Mouse (Mus musculus) heart, embryonic 16.5 days (tissue): ENCODE results near the gene Ttll10. TPM values are rescaled to one million over a fixed set of nuclear protein-coding genes. Genes with fewer than 3 reads are reported as not detected.

Experiments
- ATAC-seq: fragments of 200-750 bp; cut with Nextera tagmentation; replicated peaks from 2 replicates; pipeline ENCODE4 v1.8.0; 2017; ENCODE audit warnings: moderate number of reproducible peaks; ENCODE audit not compliant: insufficient read depth, low FRiP score; ENCODE audit errors: extremely low read depth
- H3K27ac ChIP-seq: fragments of 300-500 bp; sonication (generic); 2 replicates; pipeline ENCODE4 v1.5.1; 2014; ENCODE audit warnings: mild to moderate bottlenecking, low read length, control low read depth, moderate library complexity
- H3K27me3 ChIP-seq: fragments of 300-500 bp; sonication (generic); 2 replicates; pipeline ENCODE4 v1.6.1; 2014; ENCODE audit warnings: low read length, mixed read lengths; ENCODE audit not compliant: control insufficient read depth, insufficient read depth
- H3K36me3 ChIP-seq: fragments of 300-500 bp; sonication (generic); 2 replicates; pipeline ENCODE4 v1.6.1; 2014; ENCODE audit not compliant: control insufficient read depth, insufficient read depth
- H3K4me1 ChIP-seq: fragments of 300-500 bp; sonication (generic); 2 replicates; pipeline ENCODE4 v1.6.1; 2014; ENCODE audit warnings: low read length, mixed read lengths; ENCODE audit not compliant: control insufficient read depth, insufficient read depth
- H3K4me2 ChIP-seq: fragments of 300-500 bp; sonication (generic); 2 replicates; pipeline ENCODE4 v1.6.1; 2014; ENCODE audit warnings: low read depth, mild to moderate bottlenecking, control low read depth, low read length
- H3K4me3 ChIP-seq: fragments of 300-500 bp; sonication (generic); 2 replicates; pipeline ENCODE4 v1.5.1; 2014; ENCODE audit warnings: mild to moderate bottlenecking, control low read depth, low read length
- H3K9ac ChIP-seq: fragments of 300-500 bp; sonication (generic); 2 replicates; pipeline ENCODE4 v1.6.1; 2014; ENCODE audit warnings: low read length, control low read depth
- H3K9me3 ChIP-seq: fragments of 300-500 bp; sonication (generic); replicated peaks from 2 replicates; pipeline ENCODE4 v1.6.1; 2016; ENCODE audit warnings: low read length; ENCODE audit not compliant: control insufficient read depth
- WGBS: fragments of 180-500 bp; shearing (Covaris S2); extraction: QIAGEN DNeasy Blood & Tissue Kit; methylation state at CpG from one replicate; pipeline ENCODE4 v1.1.7; 2014; 5-methylcytosine and 5-hydroxymethylcytosine counted together
- polyA plus RNA-seq: library from polyadenylated mRNA; unstranded; fragments of >200 nt; fragmentation: Nextera tagmentation; extraction: Ambion mirVana; gene quantifications from 2 replicates; pipeline ENCODE4 v1.2.1, GENCODE M21; 2015

Ttll10 gene
- polyA plus RNA-seq, 1 experiment from 2014 or later: 0.33 TPM

- H3K4me2 ChIP-seq: no peak overlapping the region
- H3K27ac ChIP-seq: no peak overlapping the region
- WGBS: 68% methylated on average over 10 of the region's 10 CpGs
- no peak overlapping the region for H3K4me3 ChIP-seq
- H3K4me1 ChIP-seq: peaks cover 7% of the 10 kb centered on the region; the same call in 1 of the 2 replicates
- ATAC-seq: no peak
- no peaks in the 10 kb centered on the region for H3K36me3 ChIP-seq
- H3K9me3 ChIP-seq: no peaks in the 10 kb centered on the region
- H3K9ac ChIP-seq: no peak overlapping the region
- H3K27me3 ChIP-seq: no peaks in the 10 kb centered on the region
Observed at GRCm38 (mm10) chr4:156057702-156058101, 1.5 kb downstream of the Ttll10 start.

GRCm38 (mm10) chr4:156055173-156055572 is 4.0 kb downstream of the Ttll10 start:
- peaks cover 20% of the 10 kb centered on the region; the same call in 1 of the 2 replicates for H3K4me1 ChIP-seq
- H3K27me3 ChIP-seq: no peaks in the 10 kb centered on the region
- H3K4me3 ChIP-seq: no peak overlapping the region
- no peak overlapping the region for H3K27ac ChIP-seq
- no peak overlapping the region for H3K9ac ChIP-seq
- WGBS: 85% methylated on average over 5 of the region's 5 CpGs
- H3K4me2 ChIP-seq: no peak overlapping the region
- H3K9me3 ChIP-seq: no peaks in the 10 kb centered on the region
- no peaks in the 10 kb centered on the region for H3K36me3 ChIP-seq
- no peak for ATAC-seq

GRCm38 (mm10) chr4:156054606-156055005 is 4.6 kb downstream of the Ttll10 start:
- 94% methylated on average over 6 of the region's 6 CpGs for WGBS
- H3K9ac ChIP-seq: no peak overlapping the region
- no peaks in the 10 kb centered on the region for H3K9me3 ChIP-seq
- H3K4me2 ChIP-seq: no peak overlapping the region
- H3K4me3 ChIP-seq: no peak overlapping the region
- H3K4me1 ChIP-seq: peaks cover 20% of the 10 kb centered on the region; the same call in 1 of the 2 replicates
- H3K27ac ChIP-seq: no peak overlapping the region
- H3K27me3 ChIP-seq: no peaks in the 10 kb centered on the region
- no peaks in the 10 kb centered on the region for H3K36me3 ChIP-seq
- ATAC-seq: no peak

DNA sequence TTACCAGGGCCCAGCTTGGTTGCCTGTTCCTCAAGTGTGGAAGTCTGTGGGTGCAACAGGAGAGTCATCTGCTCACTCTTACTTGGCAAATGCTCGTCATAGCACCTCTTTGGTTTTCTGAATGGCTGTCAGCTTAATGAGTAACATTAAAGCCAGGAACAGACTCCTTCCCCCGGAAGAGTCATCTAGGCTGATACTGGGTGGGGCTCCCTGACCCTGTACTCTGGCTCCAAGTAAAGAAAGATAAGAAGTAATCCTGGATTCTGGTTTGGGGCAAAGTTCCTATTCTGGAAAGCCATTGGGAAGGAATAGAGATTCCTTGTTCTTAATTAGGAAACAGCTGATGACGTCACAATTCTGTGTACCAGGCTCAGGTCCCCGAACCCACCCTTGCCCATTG is 5.1 kb downstream of the Ttll10 start:
- H3K27ac ChIP-seq: no peak overlapping the region
- WGBS: 66% methylated on average over 4 of the region's 4 CpGs
- no peak for ATAC-seq

DNA sequence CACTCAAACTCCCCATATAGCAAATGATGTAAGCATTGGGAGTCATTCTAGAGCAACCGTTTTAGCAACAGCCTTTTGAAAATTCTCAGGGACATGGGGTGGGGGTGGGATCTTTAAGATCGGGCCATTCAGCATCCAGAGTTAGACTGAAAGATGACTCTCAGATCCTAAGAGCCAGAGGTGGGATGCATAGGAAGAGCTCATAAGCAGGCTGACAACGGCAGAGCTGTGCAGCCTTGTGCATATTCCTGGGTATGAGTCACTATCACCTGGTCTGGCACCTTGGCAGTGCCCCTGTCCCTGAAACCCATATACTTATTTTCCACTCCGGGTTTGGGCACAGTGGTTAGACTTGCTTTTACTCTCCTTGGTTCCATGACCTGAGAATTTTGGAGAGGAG is 6.1 kb downstream of the Ttll10 start:
- Histone ChIP-seq H3K4me1 (peaks cover 20% of the 10 kb centered on the region; the same call in 1 of the 2 replicates), H3K4me2 (no peak overlapping the region), H3K27me3 (no peaks in the 10 kb centered on the region), H3K4me3 (no peak overlapping the region), H3K27ac (peak overlapping the region; percentile 55), H3K36me3 (no peaks in the 10 kb centered on the region), H3K9ac (no peak overlapping the region), H3K9me3 (no peaks in the 10 kb centered on the region)
- peak; percentile 57 for ATAC-seq
- 38% methylated on average over 4 of the region's 4 CpGs for WGBS

More for the DNA sequence above, 5.1 kb downstream of the Ttll10 start:
- Histone ChIP-seq H3K9me3 (no peaks in the 10 kb centered on the region), H3K4me3 (no peak overlapping the region), H3K9ac (no peak overlapping the region), H3K4me1 (peaks cover 20% of the 10 kb centered on the region; the same call in 1 of the 2 replicates), H3K27me3 (no peaks in the 10 kb centered on the region), H3K36me3 (no peaks in the 10 kb centered on the region), H3K4me2 (no peak overlapping the region)

DNA sequence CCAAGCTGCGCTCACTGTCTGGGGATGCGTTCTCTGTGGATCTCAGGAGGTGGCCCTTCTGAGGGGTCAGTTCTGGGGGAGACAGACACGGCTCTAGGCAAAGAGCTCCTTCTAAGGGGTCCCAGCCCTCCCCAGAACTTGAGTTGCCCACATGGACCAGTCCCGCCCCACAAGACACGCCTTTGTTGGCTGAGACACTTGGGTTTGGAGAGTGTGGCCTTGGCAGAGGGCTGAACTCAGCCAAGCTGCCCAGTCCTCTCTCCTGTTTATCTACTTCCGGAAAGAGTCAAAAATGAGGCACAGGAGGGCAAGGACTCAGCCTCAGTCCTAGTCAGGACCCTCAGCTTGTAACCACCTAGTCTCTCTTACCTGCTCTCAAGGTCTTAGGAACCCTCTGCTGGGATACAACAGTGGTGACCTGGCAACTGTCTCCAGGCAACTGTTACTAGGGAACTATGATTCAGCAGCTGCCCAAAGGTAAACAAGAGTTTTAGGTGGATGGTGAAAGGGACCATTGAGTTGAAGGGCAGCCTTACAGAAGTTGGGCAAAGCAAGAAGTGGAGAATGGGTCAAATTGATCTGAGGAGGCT is 8.7 kb downstream of the Ttll10 start:
- Histone ChIP-seq H3K9me3 (no peaks in the 10 kb centered on the region), H3K4me1 (peaks cover 20% of the 10 kb centered on the region; the same call in 1 of the 2 replicates), H3K9ac (no peak overlapping the region), H3K4me2 (no peak overlapping the region), H3K27me3 (no peaks in the 10 kb centered on the region), H3K4me3 (no peak overlapping the region), H3K36me3 (no peaks in the 10 kb centered on the region), H3K27ac (no peak overlapping the region)
- 52% methylated on average over 6 of the region's 6 CpGs for WGBS
- ATAC-seq: no peak

DNA sequence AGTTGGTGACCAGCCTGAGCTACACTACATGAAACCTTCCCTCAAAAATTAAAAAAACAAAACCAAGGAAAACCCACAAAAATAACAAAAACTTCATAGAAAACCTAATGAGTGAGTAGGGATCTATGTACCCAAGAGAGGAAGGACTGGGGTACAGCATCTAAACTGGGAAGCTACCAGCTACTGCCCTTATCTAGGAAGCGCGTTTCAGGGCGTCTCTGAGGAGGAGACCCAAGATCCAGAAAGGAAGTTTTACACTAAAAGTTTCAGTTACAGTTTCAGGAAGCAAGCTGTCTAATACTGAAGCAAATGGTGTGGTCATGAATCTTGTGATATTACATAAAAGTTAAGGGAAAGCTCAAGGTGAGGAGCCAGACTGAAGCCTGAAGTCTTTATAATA is 9.4 kb downstream of the Ttll10 start:
- Histone ChIP-seq H3K9me3 (no peaks in the 10 kb centered on the region), H3K4me3 (no peak overlapping the region), H3K36me3 (no peaks in the 10 kb centered on the region), H3K4me1 (peaks cover 20% of the 10 kb centered on the region; the same call in 1 of the 2 replicates), H3K9ac (no peak overlapping the region), H3K27ac (no peak overlapping the region), H3K27me3 (no peaks in the 10 kb centered on the region), H3K4me2 (no peak overlapping the region)
- ATAC-seq: no peak
- WGBS: 47% methylated on average over 3 of the region's 3 CpGs

DNA sequence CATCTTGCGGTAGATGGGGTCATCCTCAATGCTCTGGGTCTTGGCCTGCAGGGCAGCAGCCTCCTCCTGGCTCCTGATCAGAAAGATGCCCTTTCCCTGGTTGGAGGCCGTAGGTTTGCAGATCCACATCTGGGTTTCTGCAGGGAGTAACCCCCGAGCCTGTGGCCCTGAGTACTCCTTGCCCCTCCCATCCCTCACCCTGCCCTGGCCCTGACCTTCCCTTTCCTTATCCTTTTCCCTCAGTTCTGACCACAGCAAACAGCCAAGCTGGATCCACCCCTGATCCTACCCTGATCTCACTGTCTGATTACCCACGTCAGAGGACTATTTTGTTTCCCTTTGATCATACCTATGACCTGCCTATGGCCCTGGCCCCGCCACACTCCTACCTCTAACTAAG is 14.5 kb downstream of the Ttll10 start:
- H3K4me1 ChIP-seq: no peaks in the 10 kb centered on the region
- no peak overlapping the region for H3K27ac ChIP-seq
- no peaks in the 10 kb centered on the region for H3K9me3 ChIP-seq
- H3K36me3 ChIP-seq: no peaks in the 10 kb centered on the region
- ATAC-seq: no peak
- H3K4me3 ChIP-seq: no peak overlapping the region
- 63% methylated on average over 5 of the region's 5 CpGs for WGBS
- no peaks in the 10 kb centered on the region for H3K27me3 ChIP-seq
- no peak overlapping the region for H3K9ac ChIP-seq
- no peak overlapping the region for H3K4me2 ChIP-seq

- Histone ChIP-seq H3K27ac (no peak overlapping the region), H3K27me3 (peaks cover 19% of the 10 kb centered on the region), H3K9me3 (no peaks in the 10 kb centered on the region), H3K4me2 (peak overlapping the region; percentile 57), H3K36me3 (no peaks in the 10 kb centered on the region), H3K9ac (0 out of 2 replicates have a peak overlapping the region, but pooled peaks have one; percentile 36), H3K4me1 (peaks cover 21% of the 10 kb centered on the region), H3K4me3 (peak overlapping the region; percentile 39)
- no peak for ATAC-seq
- 6% methylated on average over 24 of the region's 25 CpGs for WGBS
Observed at GRCm38 (mm10) chr4:156034901-156035300, 24.3 kb downstream of the Ttll10 start.
